Mouse (Mus musculus): ENCODE results near the gene Nupr1. TPM values are rescaled to one million over a fixed set of nuclear protein-coding genes. Genes with fewer than 3 reads are reported as not detected.

Nupr1 gene
- total and polyA plus RNA-seq, 3 experiments: 1.8 to 11.0 TPM; not detected in 1

DNA sequence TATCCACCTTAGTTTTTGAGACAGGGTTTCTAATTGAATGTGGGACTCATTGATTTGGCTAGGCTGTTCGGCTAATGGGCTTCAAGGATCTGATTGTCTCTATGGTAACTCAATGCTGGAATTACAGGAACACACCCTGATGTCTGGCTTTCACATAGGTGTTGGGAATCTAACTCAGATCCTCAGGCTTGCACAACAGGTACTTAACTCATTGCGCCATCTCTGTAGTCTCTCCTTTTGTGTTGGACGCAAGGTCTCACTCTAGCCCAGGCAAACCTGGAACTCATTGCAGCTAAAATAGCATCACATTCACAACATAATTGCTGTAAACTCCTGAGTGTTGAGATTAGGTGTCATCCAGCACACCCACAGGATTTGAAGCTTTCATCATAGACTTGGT, 39.5 kb upstream of the Nupr1 start:
- no peak overlapping the region for H3K9ac ChIP-seq (ENCODE audit: control insufficient read depth, low read depth, low read length, poor library complexity, severe bottlenecking)
- peaks cover 0 to 8% of the 10 kb centered on the region in 2 experiments; a peak in 2 of 4 replicates for H3K36me3 ChIP-seq (ENCODE audit: control insufficient read depth in 1 of 2, insufficient read depth in 2 of 2, low read length in 2 of 2)
- H3K27me3 ChIP-seq (ENCODE audit: control insufficient read depth in 1 of 2, insufficient read depth in 2 of 2, low read length in 2 of 2): no peaks in the 10 kb centered on the region
- TF ChIP-seq UBTF (IDR thresholded peaks at IDR 0.05; ENCODE audit: borderline replicate concordance, insufficient read depth, low read depth, low read length) (no peak), POLR2A (IDR thresholded peaks at IDR 0.05; ENCODE audit: control insufficient read depth in 1 of 2, insufficient read depth in 1 of 2, low read depth in 1 of 2, low read length in 2 of 2, poor library complexity in 1 of 2) (no peak), E2F4 (IDR thresholded peaks at IDR 0.05; ENCODE audit: borderline replicate concordance, low read depth, low read length) (no peak), HCFC1 (IDR thresholded peaks at IDR 0.05; ENCODE audit: low read depth, low read length) (no peak), POLR2AphosphoS5 (IDR thresholded peaks at IDR 0.05; ENCODE audit: borderline replicate concordance, low read depth, low read length) (no peak), MAZ (IDR thresholded peaks at IDR 0.05; ENCODE audit: low read depth, low read length) (no peak), USF1 (IDR thresholded peaks at IDR 0.05; ENCODE audit: low read depth, low read length) (no peak), MXI1 (IDR thresholded peaks at IDR 0.05; ENCODE audit: low read depth, low read length) (no peak), CHD2 (IDR thresholded peaks at IDR 0.05; ENCODE audit: low read length) (no peak), ELF1 (IDR thresholded peaks at IDR 0.05; ENCODE audit: low read depth, low read length) (no peak), USF2 (IDR thresholded peaks at IDR 0.05; ENCODE audit: borderline replicate concordance in 1 of 2, insufficient read depth in 1 of 2, low read depth in 1 of 2, low read length in 2 of 2) (no peak), SIN3A (IDR thresholded peaks at IDR 0.05; ENCODE audit: low read length) (no peak), RCOR1 (IDR thresholded peaks at IDR 0.05; ENCODE audit: low read depth, low read length) (no peak), KAT2A (conservative IDR thresholded peaks at IDR 0.05; ENCODE audit: low read depth, low read length) (no peak), MAFK (IDR thresholded peaks at IDR 0.05; ENCODE audit: borderline replicate concordance, low read depth, low read length) (no peak), TBP (IDR thresholded peaks at IDR 0.05; ENCODE audit: low read depth, low read length) (no peak), CTCF (IDR thresholded peaks at IDR 0.05 in 2 of 3, conservative IDR thresholded peaks at IDR 0.05 in 1 of 3; ENCODE audit: control insufficient read depth in 1 of 3, insufficient read depth in 1 of 3, low read depth in 2 of 3, low read length in 3 of 3, poor library complexity in 1 of 3, severe bottlenecking in 1 of 3) (no peak), ZC3H11A (IDR thresholded peaks at IDR 0.05; ENCODE audit: low read depth, low read length) (no peak)
- no peaks in the 10 kb centered on the region for H3K9me3 ChIP-seq (replicated peaks; ENCODE audit: insufficient read depth, low read length)
- no peak overlapping the region for H3K27ac ChIP-seq (ENCODE audit: control insufficient read depth, low read depth, low read length)
- no peak for DNase-seq (ENCODE audit: low read depth, low spot score)
- no peaks in the 10 kb centered on the region for H3K4me1 ChIP-seq (ENCODE audit: control insufficient read depth in 1 of 2, insufficient read depth in 2 of 2, low read length in 2 of 2)
- no peaks in the 10 kb centered on the region for H3K79me2 ChIP-seq (ENCODE audit: control insufficient read depth, insufficient read depth, low read length, poor library complexity)
- H3K4me3 ChIP-seq (ENCODE audit: control insufficient read depth in 1 of 2, insufficient read depth in 1 of 2, low read depth in 2 of 2, low read length in 2 of 2): no peak overlapping the region

DNA sequence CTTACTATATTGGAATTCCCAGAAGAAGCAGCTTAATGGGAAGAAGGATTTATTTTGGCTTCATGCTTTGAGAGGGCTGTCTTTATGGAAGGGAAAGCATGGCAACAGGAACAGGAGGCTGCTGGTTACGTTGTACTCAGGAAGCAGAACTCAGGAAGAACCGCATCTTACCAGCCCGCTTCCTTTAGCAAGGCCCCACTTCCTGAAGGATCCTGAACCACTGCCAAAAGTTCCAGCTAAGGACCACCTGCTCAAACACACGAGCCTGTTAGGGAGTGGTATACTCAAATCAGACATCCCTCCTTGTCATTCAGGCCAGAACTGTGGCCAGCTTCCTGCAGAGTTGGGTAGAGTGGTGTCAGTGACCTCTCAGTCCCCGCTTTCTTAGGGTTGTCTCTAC, 37.8 kb upstream of the Nupr1 start:
- Histone ChIP-seq H3K36me3 (ENCODE audit: control insufficient read depth in 1 of 2, insufficient read depth in 2 of 2, low read length in 2 of 2) (peaks cover 0 to 16% of the 10 kb centered on the region in 2 experiments; a peak in 2 of 4 replicates), H3K27ac (ENCODE audit: control insufficient read depth, low read depth, low read length) (no peak overlapping the region), H3K79me2 (ENCODE audit: control insufficient read depth, insufficient read depth, low read length, poor library complexity) (no peaks in the 10 kb centered on the region), H3K9ac (ENCODE audit: control insufficient read depth, low read depth, low read length, poor library complexity, severe bottlenecking) (no peak overlapping the region), H3K4me3 (ENCODE audit: control insufficient read depth in 1 of 2, insufficient read depth in 1 of 2, low read depth in 2 of 2, low read length in 2 of 2) (no peak overlapping the region), H3K4me1 (ENCODE audit: control insufficient read depth in 1 of 2, insufficient read depth in 2 of 2, low read length in 2 of 2) (no peaks in the 10 kb centered on the region), H3K9me3 (replicated peaks; ENCODE audit: insufficient read depth, low read length) (no peaks in the 10 kb centered on the region), H3K27me3 (ENCODE audit: control insufficient read depth in 1 of 2, insufficient read depth in 2 of 2, low read length in 2 of 2) (no peaks in the 10 kb centered on the region)
- TF ChIP-seq MXI1 (IDR thresholded peaks at IDR 0.05; ENCODE audit: low read depth, low read length): no peak
- DNase-seq (ENCODE audit: low read depth, low spot score): no peak

All from MEL (cell line).